Mouse (Mus musculus): ENCODE results near the gene Crabp2. TPM values are rescaled to one million over a fixed set of nuclear protein-coding genes. Genes with fewer than 3 reads are reported as not detected.

Crabp2 gene
- total RNA-seq, 2 experiments from 2014 or later = 1.4 to 2.6 TPM

- no peak for DNase-seq (ENCODE audit: low spot score in 2 of 2)
Measured at GRCm38 (mm10) chr3:87982836-87983601, 34.6 kb downstream of the Crabp2 start.

GRCm38 (mm10) chr3:87983627-87984026 lies 35.2 kb downstream of the Crabp2 start:
- DNase-seq (ENCODE audit: low spot score in 2 of 2) = no peak

GRCm38 (mm10) chr3:87984094-87984493 lies 35.6 kb downstream of the Crabp2 start:
- no peak for DNase-seq (ENCODE audit: low spot score in 2 of 2)

- no peak for DNase-seq (ENCODE audit: low spot score in 2 of 2)
Measured at GRCm38 (mm10) chr3:87985505-87986320, 37.2 kb downstream of the Crabp2 start.

- DNase-seq (ENCODE audit: low spot score in 2 of 2) = peak; percentile 78 to 93
Measured at GRCm38 (mm10) chr3:87986868-87987267, 38.4 kb downstream of the Crabp2 start.

- DNase-seq (ENCODE audit: low spot score in 2 of 2) = no peak
Measured at GRCm38 (mm10) chr3:87987633-87988032, 39.2 kb downstream of the Crabp2 start.

- DNase-seq (ENCODE audit: low spot score in 2 of 2) = no peak
Measured at GRCm38 (mm10) chr3:87988068-87988467, 39.6 kb downstream of the Crabp2 start.

GRCm38 (mm10) chr3:87989935-87990334 lies 41.5 kb downstream of the Crabp2 start:
- no peak for DNase-seq (ENCODE audit: low spot score in 2 of 2)

GRCm38 (mm10) chr3:87993436-87993835 lies 45.0 kb downstream of the Crabp2 start:
- no peak for DNase-seq (ENCODE audit: low spot score in 2 of 2)

GRCm38 (mm10) chr3:87995331-87995730 lies 46.9 kb downstream of the Crabp2 start:
- no peak for DNase-seq (ENCODE audit: low spot score in 2 of 2)

GRCm38 (mm10) chr3:87996401-87996800 lies 47.9 kb downstream of the Crabp2 start:
- no peak for DNase-seq (ENCODE audit: low spot score in 2 of 2)

GRCm38 (mm10) chr3:87996971-87997614 lies 48.6 kb downstream of the Crabp2 start:
- DNase-seq (ENCODE audit: low spot score in 2 of 2) = no peak

GRCm38 (mm10) chr3:87998747-87999146 lies 50.3 kb downstream of the Crabp2 start:
- DNase-seq (ENCODE audit: low spot score in 2 of 2) = peak in 1 of 2 experiments; percentile 67

- no peak for DNase-seq (ENCODE audit: low spot score in 2 of 2)
Measured at GRCm38 (mm10) chr3:87999243-87999895, 50.9 kb downstream of the Crabp2 start.

GRCm38 (mm10) chr3:88000181-88000580 lies 51.7 kb downstream of the Crabp2 start, which contains the start of gene Bcan:
Bcan (minus strand) TSS chr3:88000230.
- peak in 1 of 2 experiments; percentile 67 for DNase-seq (ENCODE audit: low spot score in 2 of 2)

GRCm38 (mm10) chr3:88000816-88001595 lies 52.5 kb downstream of the Crabp2 start:
- DNase-seq (ENCODE audit: low spot score in 2 of 2) = peak in 1 of 2 experiments; percentile 58

GRCm38 (mm10) chr3:88002291-88002976 lies 54.0 kb downstream of the Crabp2 start:
- DNase-seq (ENCODE audit: low spot score in 2 of 2) = no peak
